Mouse (Mus musculus): Measurements from ENCODE around the gene Ubtd2.

Ubtd2 gene

DNA sequence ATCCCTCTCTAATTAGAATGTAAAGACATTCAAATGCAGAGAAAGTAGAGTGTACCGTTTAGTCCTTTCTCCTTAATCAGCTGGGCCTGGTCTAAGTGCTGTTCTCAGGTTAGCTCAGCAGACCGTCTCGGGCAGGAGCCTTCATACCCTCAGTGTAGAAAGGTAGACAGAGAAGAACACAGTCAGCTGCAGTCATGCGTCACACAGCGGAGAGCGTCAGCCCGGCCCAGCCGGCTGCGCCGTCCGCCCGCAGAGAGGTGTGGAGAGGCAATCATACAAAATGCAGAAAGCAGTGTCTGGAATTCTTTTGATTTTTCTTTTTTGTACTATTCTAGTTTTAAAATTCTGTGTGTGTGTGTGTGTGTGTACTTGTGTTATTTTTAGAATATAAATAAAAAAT, 90.4 kb downstream of the Ubtd2 start:
- no peak for DNase-seq (ENCODE audit: low read depth, low spot score)

DNA sequence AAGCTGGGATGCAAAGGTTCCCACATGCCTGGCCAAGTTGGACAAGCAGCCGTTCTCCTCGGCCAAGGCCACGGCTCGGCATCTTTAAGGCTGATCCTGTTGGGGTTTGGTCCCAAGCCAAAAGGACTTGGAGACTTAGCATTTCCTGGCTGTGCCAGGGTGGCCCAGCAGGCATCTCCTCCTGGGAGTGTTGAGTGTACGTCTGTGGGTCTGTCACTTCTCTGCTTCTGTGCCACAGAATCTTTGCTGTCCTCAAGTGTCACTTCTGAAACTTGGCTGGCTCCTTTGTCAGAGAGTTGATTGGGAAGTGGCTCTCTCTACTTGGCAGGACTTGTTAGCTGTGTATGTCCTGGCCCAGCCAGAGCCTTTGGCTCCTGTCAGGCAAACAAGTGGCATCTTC, 91.3 kb downstream of the Ubtd2 start:
- DNase-seq (ENCODE audit: low read depth, low spot score) = no peak

DNA sequence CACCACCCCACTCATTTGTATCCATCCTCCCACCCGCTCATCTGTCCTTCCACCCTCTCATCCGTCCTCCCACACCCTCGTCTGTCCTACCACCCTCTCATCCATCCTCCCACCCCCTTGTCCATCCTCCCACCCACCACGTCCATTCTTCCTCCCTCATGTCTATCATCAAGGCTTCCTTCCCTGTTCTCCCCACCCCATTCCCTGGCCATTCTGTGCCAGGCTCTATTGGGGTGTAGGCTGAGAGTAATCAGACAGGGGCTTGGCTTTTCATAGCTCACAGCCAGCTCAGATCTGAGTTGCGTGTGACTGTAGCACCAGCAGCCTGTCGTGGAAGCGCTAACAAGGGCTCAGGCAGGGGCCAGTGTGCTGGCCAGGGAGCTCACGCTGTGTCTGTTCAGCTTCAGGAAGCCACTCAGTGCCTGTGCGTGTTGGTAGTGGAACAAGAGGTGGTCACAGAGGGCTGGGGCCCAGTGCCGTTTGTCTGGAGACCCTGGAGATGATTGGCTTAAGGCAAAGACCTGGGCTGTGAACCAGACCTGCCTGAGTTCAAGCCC, 92.3 kb downstream of the Ubtd2 start:
- no peak for DNase-seq (ENCODE audit: low read depth, low spot score)

DNA sequence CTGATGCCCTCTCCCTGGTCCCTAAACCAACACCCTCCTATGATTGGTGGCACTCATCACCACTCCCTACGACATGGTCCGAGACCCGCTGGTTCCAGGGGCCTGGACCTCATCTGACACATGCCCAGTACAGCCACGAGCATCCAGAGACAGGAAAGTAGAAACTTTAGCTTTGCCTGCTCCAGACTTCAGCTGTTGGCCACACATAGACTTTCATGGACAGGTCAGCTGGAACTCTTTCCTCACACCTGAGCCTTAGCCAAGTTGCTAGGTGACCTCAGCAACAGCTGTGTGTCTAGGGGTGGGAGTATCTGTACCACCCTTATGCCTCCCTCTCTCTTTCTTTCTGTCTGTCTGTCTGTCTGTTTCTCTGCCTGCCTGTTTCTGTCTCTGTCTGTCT, 93.1 kb downstream of the Ubtd2 start:
- no peak for DNase-seq (ENCODE audit: low read depth, low spot score)

DNA sequence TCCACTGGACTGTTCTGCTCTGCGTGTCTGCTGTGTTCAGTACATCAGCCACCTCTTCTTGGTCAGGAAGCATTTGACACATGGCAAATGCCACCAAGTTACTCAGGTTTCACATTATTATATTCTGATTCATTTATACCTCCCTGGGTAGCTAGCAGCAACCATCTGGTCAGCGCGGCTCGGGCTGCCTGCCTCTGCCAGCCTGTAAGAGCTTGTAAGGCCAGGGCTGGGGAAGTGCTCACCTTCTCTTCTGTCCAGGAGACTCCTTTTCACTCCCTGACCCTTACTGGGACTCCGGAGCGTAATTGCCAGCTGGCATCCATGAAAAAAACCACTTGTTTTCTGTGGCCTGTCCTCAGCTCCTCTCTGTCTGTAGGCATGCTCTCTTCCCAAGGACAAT, 94.1 kb downstream of the Ubtd2 start:
- no peak for DNase-seq (ENCODE audit: low read depth, low spot score)

DNA sequence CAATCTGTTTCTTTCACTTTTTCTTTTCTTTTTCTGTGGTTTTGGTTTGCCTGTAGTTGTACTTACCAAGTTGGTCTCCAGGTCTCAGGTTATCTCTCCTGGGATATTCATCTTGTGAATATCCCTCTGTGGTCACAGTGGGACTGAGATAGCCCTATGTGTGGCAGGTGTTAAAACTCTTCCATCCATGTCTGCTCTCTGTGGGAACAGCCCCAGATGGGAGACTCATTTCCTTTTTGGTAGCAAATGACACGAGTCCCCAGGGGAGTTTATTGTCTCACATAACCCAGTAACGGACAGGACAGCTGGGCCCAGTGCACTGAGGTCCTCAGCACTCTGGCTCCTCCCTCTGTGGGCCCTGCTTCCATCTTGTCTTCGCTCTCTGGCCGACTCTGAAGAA, 94.9 kb downstream of the Ubtd2 start:
- DNase-seq (ENCODE audit: low read depth, low spot score) = no peak

DNA sequence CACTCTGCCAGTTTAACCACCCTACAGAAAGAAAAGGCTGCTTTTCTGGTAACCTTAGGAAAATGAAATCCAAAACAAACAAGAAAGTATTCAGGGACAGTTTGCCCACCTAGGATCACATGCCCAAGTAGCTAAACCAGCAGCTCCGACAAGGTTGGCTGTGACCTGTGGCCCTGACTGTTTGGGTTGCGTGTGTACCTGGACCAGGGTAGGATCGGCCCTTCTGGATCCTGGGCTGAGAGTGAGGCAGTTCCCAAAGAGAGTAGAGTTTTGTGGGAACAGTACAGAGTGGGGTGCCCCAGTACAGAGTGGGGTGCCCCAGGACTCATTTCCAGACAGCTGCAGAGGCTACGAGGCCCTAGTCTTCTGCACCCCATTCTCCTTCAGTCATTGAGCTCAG, 95.9 kb downstream of the Ubtd2 start:
- no peak for DNase-seq (ENCODE audit: low read depth, low spot score)

DNA sequence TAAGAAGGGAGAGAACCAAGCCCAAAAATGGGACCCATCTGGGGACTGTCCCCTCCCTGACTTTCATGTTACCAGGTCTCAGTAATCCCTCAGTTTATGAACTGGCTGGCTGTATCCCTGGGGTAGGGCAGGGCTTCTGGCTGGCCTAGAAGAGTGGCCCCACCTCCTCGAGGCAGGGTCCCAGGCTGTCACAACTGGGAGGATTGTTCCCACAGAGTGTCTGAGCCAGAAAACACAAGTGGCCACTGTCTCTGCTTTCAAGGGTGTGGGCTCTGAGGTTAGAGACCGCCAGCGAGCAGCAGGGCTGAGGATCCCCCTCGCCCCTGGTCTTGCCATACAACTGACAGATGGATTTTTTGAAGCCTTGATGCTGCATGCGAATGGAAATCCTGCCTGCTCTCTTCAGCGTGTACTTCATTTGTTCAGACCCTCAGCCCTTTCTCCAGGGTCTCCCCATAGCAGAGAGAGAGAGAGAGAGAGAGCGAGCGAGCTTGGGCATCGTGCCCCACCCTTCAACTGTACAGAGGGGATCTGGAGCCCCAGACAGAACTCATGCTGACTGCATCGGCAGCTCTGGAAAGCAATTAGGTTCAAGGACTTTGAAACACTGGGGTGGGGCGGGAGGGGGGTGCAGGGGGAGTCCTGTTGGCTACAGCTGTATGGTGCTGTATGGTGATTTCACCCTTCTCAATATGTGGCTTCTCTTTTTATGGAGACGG, 96.6 kb downstream of the Ubtd2 start:
- DNase-seq (ENCODE audit: low read depth, low spot score) = no peak

DNA sequence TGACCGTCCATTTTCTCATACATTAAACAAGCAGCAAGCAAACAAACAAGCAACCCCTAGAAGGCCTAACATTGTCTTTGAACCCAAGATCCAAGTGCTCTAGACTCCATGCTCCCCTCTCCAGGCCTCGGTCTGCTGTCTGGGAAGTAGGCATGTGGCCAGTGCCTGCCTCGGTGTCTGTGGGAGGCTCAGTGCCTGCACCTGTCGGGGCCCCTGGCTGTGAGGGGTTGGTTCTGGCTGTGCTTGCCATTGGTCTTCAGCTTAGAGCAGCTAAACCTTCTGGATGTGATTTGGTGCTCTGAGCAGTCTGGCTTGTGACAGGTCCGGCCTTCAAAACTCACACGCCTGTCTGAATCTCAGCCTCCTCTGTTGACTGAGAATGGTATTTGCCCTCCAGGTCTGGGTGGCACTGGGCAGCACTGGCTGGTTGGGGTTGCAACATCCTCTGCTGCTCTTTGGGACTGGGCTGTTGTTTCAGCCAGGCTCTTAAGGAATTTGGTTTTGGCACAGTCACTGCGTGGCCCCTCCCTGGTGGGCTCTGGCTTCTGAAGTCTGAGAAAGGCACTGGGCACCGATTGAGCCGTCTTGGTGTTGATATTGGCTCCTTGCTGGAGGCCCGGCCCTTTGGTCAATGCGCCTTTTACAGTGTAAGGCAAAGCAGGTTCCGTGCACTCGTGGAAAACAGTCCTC, 97.4 kb downstream of the Ubtd2 start:
- no peak for DNase-seq (ENCODE audit: low read depth, low spot score)

DNA sequence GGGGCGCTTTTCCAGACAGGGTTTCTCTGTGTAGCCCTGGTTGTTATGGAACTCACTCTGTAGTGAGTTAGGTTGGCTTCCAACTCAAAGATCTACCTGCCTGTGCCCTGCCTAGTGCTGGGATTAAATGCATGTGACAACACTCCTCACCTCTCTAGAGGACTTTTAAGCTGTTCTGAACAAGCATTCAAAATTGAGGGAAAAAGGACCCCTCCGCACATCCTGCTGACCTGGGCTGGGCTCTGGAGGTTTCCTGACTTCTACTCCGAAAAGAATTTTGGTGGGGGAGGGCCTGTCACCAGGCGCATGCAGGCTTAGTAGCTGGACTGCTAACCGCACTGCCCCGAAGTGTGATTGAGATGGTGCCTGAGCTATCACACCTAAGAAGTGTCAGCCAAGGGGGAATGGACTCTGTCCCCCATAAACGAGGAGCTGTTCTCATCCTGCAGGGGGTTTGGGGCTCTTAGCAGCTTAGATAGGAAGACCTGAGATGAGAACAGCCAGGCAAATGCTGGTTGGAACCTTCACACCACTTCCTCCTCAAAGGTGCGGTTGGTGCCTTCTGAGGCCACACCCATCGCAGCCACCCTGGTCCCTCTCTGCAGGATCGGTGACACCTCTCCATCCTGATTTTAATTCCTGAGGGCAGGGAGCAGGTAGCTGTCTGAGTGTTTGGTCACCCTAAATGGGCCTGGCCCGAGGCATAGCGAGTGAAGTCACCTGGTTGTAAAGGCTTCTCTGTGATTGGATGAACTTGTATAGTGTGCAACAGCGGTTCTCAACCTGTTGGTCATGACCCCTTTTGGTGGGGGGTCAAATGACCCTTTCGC, 98.4 kb downstream of the Ubtd2 start:
- DNase-seq (ENCODE audit: low read depth, low spot score) = no peak

DNA sequence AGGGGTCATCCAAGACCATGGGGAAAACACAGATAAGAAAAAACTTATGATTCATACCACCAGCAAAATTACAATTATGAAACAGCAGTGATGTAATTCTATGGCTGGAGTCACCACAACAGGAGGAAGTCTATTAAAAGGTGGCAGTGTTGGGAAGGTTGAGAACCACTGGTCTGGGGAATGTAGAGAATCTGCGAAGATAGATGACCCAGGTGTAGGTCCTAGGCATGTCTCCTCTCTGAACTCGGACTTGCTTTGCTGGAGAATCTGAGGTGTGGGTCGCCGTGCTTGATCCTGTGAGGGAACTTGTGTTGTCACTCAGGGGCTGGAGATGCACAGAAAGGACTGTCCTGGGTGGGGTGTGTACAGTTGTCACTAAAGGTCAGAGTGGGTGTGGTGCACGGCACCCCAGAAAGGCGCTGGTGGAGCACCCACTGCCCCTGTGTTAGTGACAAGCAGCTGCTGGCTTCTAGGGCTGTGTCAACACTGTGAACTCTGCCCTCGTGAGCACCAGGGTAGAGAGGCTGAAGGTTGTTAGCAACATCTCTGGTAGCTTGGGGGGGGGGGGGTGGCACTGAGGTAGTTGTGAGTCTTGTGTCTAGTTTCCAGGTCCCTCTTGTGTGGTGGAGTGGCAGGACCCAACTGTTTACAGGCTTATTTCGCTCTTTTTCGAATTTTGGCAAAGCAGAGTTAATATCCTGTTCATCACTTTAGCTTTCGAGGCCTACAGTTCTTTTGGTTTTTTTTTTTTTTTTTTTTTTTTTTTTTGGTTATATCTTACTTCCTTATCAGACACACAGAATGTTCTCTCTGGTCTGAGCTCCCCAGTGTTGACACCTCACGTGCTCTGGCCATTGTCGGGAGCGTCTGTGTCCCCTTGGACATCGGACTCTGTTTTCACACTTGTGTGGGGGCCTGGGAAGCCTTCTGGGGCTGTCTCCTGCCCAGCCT, 99.2 kb downstream of the Ubtd2 start:
- no peak for DNase-seq (ENCODE audit: low read depth, low spot score)

DNA sequence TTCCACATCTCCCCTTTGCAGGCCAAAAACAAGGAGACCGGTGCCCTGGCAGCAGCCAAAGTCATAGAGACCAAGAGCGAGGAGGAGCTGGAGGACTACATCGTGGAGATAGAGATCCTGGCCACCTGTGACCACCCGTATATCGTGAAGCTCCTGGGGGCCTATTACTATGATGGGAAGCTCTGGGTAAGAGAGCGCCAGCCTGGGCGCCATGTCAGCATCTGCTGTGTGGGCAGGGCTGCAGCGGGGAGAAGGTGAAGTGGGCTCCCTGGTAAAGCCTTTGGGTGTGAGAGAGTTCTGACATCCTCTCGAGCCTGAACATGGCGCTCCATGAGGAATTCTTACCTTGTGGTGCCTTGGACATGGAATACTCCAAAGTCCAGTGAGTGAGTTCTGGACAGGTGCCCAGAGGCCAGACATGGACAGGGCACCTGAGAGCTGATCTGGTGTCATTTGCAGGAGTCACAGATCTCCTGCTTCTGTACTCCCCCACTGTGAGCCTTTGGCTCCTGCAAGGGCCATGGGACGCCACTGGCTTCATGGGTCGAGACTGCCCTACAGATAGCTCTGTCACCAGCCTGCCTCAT, 100.0 kb downstream of the Ubtd2 start:
- DNase-seq (ENCODE audit: low read depth, low spot score) = no peak

DNA sequence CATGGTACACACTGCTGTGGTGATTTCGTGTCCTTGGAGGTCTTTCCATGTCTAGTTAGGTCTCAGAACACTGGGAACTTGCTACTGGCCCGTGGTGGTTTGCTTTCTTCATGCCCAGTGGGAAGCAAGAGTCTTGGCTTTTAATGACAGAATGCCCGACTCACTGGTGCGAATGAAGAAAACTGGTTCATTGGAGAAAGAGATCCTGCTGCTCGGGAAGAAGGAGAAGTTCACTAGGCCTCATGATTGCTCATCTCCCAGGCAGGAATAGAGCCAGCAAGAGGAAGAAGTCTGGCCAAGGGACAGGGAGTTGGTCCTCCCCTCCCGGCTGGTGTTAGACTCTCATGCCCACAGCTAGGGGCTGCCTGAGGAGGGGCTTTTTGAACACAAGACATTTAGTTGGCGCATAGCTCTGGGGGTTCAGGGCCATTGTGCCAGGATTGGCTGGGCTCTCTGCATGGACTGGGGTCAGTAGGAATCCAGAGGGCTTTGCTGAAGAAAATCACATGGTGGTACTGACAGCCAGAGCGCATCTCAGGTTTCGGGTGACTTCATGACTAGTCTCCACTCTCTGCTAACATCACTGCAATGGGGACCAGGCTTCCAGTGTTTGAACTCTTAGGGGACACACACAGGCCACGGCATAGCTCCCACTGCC, 101.3 kb downstream of the Ubtd2 start:
- no peak for DNase-seq (ENCODE audit: low read depth, low spot score)

DNA sequence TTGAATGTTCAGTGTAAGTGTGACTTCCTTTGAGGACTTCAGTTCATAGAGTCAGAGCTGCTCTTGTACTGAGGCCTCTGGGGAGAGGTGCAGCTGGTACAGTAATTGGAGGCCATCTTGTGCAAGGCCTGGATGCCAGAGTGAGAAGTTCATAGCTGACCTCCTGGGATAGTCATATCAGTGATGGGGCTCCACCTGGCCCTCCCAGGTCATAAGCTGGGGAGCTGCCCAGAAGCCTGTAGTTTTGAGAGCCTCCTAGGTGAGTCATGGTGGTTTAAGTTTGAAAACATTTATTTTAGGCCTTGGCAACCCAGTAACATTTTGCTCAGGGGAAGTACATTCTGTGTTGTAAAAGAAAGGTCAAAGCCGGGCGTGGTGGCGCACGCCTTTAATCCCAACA, 102.9 kb downstream of the Ubtd2 start:
- DNase-seq (ENCODE audit: low read depth, low spot score) = no peak

DNA sequence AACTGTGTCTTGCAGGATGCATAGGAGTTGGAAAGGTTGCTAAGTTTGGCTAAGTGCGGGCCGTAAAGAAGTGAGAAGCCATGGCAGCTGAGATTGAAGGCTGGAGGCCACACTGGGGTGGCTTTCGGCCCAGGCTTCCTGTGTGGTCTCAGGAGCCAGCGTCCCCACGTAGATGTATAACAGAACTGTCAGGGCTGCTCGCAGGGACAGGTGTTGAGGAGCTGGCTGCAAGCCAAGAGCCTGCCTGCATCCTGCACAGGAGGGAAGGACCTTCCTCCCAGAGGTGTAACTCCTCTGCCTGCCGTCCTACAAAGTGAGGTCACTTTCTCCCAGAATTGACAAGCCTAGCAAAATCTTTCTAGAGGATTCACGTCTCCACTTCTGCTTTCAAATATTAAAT, 103.5 kb downstream of the Ubtd2 start:
- DNase-seq (ENCODE audit: low read depth, low spot score) = no peak

DNA sequence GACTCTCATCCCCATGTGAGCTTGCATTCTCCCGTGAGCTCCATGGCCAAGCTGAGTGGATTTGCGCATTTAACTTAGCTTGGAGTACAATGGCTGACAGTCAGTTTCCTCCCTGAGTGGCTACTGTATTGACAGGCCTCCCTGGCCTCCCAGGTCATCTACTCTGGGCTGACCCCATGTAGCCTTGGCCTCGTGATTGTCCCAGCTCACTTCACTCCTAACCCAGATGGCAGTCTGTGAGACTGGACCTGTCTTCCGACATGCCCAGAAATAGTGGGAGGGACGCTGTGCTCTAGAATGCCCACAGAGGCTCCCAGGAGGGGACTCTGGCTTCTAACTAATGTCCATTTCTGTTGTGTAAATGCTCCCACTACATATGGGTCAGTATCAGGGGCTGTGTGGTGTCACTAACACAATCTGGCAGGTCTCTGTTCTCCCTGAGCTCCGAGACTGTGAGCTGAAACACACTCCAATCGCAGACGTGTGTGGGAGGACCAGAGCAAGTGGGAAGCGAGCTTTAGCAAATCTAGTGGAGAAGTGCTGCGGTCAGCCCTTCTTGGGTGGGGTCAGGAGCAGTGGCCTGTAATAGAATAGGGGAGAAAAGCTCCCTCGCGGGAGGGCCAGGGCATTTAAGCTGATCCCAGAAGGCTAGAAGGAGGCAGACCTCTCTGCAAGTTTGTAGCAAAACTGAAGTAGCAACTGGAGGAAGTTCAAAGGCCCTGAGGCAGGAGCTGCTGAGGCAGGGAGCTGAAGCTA, 105.0 kb downstream of the Ubtd2 start:
- no peak for DNase-seq (ENCODE audit: low read depth, low spot score)

DNA sequence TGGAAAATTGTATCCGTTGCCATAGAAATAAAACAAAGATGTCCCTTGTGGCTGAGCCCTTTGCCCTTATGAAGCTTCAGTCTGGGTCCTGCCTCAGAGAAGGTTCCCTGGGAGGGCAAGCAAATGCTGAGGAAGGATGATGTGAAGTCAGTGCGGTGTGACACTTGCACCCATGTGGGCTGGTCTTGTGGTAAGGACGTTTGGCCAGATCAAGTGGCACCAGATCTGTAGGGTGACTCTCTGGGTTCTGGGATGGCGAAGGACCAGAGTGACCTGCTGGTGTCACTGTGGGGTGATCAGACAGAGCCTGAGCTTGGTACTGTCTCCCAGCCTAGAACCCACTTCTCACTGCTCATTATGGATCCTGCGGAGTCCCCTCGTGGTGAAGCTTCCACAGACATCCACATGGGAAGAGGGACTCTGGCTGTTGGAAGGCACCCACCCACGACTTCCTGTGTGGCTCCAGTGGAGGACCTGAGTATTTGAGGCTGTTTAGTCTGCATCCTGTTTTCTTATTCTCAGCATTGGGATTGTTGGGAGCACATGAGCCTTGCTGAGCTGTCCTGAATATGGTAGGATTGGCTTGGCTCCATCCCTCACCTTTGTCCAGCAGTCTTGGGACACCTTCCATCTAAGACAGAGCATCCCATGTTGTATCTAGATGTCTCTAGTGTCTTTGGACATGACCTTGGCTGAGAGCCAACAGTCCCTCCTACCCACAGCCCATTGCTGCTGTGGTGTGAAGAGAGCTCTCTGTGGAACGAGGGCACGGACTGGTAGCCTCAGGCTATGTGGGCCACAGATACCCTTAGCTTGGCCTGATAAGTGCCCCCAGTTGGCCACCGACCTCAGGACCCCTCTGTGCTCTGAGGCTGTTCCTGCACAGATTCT, 106.5 kb downstream of the Ubtd2 start:
- no peak for DNase-seq (ENCODE audit: low read depth, low spot score)

DNA sequence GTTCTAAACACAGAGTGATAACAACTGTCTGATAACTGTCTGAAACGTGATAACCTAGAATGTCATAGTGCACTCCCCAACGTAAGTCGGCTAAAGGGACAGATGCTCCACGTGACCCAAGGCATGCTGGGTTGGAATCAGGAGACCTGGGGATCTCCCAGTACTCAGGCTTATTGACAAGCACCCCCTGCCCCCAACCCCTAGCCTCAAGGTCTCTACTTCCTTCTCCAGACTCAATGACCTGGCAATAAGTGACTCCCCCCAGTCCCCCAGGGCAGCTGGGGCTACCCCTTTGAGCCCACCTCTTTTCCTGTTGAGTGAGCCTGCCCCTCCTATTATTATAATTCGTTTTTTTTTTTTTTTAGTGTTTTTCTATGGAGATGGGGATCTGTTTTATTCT, 107.5 kb downstream of the Ubtd2 start:
- no peak for DNase-seq (ENCODE audit: low read depth, low spot score)

DNA sequence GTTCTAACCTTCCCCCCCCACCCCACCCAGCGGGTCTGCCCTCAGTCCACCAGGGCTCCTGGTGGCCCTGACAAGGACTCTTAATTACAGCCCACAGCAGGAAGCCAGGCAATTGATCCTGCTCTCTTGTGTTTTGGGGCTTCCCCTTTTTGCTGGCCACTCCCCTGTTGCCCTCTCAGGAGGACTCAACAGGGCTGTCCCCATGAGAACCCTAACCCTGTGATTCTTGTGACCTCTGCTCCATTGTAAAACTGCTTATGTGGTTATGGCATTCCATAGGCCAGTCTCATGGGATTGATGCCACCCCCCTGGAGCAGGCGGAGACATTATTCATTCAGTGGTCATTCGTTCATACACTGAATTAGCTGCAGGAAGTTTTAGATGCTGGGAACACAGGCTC, 108.5 kb downstream of the Ubtd2 start:
- DNase-seq (ENCODE audit: low read depth, low spot score) = no peak

All from embryo, embryonic 11.5 days (tissue).